Mouse (Mus musculus): ENCODE results near the gene Ranbp6.
A peak's percentile ranks its signal among the peaks of the same experiment; 100 is the strongest.

Ranbp6 gene

DNA sequence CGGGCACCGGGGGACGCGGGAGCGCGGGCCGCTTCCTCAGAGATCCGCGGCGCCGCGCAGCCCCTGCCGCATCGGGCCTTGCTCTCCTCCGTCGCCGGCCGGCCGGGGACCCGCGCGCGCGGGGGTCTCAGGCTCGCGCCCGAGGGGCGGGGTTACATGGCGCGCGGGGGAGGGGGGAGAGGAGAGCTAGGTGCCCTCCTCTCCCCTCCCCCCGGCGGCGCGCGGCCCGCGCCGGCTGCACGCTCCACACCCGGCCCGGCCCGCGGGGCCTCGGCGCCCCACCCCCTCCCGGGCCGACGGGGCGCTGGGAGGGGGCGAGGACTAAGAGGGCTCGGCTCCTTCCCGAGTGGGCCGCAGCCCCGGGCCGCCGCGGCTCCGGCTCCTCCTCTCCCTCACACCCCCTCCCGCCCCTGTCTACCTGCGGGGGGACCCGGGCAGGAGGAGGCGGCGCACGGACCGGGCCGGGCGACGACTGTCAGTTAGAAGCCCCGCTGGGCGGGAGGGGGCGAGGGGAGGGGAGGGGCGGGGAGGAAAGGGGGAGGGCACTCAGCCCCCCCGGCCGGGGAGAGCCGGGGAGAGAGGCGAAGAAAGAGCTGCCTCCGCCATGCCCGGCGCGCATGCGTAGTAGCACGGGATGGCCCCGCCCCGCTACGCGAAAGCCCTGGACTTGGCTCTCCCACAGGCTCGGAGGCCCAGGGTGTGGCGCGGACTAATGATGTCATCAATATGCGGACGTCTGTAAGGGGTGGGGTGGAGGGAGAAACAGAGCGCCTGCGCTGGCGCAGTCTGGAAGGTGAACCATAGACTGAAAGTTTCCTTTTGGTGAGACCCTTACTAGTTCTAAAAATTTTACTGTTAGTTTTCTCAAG is 6.6 kb downstream of the Ranbp6 start, which contains the start of gene 9930021J03Rik:
9930021J03Rik (minus strand) TSS at position 73 of the 869 bp plus-strand sequence.
- peak; percentile 99 for DNase-seq

DNA sequence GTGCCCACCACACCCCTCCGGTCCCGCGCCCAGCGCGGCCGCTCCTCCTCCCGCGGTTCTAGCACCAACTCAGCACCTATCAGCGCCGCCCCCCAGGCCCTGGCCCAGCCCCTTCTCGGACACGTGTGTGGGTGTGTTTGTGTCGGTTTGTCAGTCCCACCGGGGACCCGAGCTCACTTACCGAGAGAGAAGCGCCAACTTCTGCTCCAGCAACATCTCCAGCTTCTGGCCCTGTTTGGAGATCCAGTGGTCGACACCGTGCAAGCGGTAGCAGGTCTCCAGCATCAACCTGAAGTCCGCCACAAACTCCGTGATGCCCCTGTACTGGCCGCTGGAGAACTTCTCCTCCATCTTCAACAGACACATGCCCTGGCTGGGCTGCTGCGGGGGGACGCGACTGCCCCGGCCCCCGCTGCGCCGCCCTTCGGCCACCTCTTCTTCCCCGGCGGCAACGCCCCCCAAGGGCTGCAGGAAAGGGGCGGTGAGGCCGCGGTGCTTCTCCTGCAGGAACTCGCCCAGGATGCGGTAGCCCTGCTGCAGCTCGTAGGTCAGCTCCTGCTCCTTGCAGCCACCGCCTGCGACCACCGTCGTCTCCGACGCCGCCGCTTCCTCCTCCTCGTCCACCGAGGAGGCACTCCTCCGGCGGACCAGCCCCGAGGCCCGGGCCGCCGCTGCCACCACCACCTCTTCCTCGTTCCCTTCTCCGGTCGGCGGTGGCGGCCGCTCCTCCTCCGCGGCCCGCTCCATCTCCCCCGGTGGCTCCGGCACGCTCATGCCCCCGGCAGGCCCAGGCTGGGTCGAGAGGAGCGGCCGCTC is 7.5 kb downstream of the Ranbp6 start:
- DNase-seq = peak; percentile 52

DNA sequence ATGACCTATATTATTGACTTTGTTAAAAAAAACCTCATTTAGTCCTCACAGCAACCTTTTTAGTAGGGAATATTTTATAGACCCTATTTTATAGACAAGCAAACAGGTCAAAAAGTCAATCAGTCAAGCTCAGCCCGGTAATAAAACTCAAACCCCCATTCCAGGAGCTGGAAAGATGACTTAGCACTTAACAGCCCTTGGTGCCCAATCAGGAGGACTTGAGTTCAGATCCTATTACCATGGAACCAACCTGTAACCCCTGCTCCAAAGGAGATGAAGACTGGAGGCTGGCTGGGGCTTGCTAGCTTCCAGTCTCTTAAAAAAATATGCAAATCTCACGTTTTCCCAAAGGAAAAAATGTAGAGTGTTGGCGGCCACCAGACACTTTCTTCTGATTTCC is 8.8 kb downstream of the Ranbp6 start:
- no peak for DNase-seq

DNA sequence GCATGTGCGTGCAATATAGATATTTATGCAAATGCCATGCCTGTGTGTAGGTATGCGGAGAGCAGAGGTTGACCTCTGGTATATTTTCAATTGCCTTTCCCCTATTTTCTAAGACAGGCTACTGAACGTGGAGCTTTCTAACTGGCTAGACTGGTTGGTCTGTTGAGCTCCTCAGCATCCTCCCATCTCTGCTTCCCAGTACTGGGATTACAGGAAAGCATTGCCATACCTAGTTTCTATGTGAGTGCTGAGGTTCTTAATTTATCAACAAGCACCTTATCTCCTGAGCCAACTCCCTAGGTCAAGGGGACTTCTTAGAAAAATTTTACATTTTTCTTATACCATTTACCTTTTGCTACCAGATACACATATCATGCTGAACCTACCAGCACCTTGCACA is 15.4 kb downstream of the Ranbp6 start:
- no peak for DNase-seq

DNA sequence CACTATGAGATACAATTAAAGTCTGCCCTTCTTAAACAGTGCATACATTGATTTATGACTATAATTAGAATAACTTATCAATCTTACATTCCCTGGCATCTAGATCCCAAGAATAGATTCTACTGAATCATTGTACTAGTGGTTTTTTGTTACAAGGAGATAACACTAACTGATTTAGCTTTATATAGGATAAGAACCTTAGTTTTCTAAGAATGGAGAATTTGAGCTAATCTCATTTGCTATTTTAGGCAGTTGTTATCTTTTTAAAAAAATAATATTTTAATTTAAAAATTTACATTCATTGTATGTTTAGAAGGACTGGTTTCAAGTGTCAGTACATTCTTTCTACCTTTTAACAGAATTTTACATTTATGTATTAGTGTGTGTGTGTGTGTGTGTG is 24.8 kb downstream of the Ranbp6 start:
- no peak for DNase-seq

- no peak for DNase-seq
Measured at GRCm38 (mm10) chr19:29782914-29783313, 29.9 kb downstream of the Ranbp6 start.
